Mouse (Mus musculus) thymus, adult 18-20 months (tissue): ENCODE results near the gene Focad.
A peak's percentile ranks its signal among the peaks of the same experiment; 100 is the strongest.

ENCODE experiments used
- DNase-seq, 2 experiments: peaks; one replicate each; pipeline ENCODE4 v3.0.0; 2022; ENCODE audit warnings: mixed read lengths in 2 of 2

Focad gene

DNA sequence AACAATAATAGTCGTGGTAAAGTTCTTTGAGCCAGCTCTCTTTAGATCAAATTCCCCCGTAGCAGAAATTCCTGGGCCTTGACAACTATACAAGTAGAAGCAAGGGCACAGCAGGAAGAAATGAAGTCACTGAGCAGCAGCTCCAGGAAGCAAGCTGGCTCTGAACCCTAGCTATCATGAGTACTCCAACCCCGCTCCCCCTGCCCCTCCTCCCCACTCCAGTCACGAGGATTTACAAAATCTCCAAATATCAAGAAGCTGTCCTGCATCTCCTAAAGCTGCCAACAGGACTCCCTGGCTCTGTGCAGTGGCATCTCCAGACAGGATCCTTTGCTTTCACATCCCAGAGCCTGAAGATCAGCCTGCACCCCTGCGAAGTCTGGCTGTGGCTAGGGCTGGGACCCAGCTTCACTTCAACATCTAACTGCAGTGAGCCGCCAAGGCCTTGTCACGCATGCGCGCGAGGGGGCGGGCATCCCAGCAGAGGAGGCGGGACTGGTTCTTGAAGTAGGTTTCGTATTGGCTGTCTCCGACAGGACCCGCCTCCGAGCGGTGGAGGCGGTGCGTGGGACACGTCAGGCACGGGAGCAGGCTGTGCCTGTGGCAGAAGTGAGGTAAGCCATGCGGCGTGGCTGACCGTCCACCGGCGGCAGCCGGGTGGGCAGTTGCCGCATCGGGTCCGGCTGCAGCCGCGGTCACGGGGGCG lies at the start of gene Focad:
Focad (plus strand) TSS at position 568 of the 706 bp plus-strand sequence.
- peak; percentile 98 to 99 for DNase-seq

DNA sequence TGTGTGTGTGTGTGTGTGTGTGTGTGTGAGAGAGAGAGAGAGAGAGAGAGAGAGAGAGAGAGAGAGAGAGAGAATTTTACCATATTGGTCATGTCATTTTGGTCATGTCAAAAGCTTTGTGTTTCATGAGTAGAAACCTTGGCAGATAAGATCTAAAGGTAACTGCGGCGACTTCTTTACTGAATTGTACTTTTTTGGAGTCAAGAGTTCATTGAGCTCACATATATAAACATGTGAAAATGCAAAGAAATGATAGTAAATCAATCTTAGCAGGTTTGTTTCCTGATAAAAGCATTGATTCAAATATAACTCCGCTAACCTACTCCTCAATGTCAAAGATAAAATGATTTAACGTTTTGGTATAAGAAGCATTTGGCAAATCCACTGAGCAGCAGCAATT lies 49.3 kb upstream of the Focad start:
- DNase-seq, result no peak

DNA sequence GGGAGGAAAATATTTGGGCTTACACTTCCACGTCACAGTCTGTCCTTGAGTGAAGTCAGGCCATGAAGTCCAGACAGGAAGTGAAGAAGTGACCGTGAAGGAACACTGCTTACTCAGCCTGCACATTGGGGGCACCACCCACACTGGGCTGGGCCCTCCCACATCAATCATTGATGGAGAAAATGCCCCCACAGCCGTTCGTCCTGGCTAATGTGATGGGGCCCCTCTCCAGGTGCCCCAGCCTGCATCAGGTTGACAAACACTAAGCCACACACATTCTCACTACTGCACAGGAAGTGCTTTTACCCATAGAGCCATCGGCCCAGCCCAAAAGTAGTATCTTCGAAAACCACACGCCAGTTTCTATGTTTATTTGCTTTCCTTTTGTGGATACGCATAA lies 48.1 kb upstream of the Focad start:
- peak; percentile 9 to 37 for DNase-seq

DNA sequence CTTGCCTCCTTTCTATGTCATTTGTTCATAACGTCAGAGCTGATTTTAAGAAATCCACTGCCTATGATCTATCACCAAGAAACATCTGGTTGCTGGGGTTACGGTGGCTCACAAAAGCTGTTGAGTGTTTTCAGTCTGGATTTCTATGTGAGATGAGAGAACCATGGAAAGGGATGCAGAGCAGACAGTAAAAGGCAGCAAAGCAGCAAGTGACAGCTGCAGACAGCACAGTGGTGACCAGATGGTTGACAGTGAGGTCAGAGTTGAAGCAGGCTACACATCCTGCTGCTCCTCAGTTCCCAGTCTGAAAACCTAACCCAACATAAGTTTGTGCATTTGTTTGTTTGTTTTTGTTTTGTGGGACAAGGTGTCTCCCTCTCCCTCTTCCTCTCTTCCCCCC lies 19.0 kb upstream of the Focad start:
- DNase-seq, result no peak

DNA sequence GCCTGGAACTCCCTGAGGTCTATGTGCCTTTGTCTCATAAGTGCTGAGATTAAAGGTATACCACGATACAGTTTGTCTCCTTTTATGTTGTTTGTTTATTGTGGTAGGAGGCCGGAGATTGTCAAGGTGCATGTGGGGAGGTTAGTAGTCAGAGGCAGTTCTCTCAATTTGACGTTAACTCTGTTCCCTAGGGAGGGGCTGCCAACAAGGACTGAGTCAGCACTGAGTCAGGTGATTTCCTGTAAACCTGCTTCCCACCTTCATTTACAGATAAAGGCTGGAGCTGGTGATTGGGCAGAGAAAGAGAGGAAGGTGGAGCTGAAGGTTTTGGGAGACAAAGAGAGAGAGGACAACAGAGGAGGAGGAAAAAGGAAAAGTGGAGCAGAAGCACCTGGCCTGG lies 15.4 kb upstream of the Focad start:
- DNase-seq, result no peak

DNA sequence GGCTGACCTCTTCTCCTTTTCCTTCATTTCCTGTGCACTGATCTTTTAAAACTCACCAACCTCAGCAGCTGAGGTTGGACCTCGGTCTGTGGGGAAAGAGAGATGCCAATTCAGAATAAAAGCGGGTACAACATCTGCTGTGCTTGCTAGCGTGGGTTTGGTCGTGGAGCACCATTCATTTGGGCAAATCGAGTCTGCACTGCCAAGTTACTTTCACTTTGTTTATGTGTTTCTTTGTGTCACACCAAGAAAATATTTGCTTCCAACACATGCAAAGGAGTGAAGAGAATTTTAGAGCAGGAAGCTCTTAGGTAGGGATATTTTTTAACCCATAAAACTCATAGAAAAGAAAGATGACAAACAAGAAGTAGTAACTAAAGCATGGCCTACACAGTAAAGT lies 13.0 kb upstream of the Focad start:
- DNase-seq, result no peak

DNA sequence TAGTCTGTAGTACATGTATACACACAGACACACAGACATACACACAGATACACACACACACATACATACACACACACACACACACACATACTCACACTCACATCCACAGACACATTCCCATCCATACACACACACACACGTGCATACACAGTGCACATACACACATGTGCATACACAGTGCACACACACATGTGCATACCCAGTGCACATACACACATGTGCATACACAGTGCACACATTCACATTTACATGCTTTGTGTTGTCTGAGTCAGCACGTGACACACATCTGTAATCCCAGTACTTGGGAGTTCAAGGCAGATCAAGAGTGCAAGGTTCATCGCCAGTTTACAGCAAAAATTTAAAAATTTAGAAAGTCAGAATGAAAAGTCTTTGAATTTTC lies 12.5 kb upstream of the Focad start:
- DNase-seq, result no peak

DNA sequence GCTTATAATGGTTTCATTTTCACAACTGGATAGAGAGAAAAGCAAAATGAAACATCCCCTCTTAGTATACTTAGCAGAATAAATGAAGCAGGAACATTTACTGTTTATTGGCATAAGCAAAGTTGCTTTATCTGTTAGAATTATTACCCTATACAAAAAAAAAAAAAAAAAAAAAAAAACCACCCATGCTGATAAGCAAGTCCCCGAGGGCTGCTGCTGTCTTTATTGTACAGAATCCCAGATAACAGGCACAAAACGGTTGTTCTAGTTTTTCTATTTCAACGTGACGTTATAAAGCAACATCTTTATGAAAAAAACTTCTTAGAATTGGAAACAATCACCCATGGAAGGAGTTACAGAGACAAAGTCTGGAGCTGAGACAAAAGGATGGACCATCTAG lies 12.0 kb upstream of the Focad start:
- DNase-seq, result no peak

DNA sequence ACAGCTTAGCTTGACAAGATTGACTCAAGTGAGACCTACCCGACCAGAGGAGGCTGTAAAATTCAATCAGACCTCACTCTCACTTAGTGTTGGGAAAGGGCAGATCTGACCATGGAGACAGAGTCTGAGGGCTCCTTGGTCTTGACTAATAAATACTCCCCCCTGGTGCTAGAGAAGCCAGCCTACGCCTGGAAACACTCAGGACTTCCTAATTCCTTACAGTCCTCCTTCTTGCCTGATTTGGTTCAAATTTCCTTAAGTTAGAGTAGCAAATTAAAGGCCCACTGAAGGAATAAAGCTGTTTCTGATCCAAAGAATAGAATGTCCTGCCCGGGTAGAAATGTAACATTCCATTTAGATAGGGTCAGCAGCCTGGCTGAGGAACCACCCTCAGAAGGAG lies 10.6 kb upstream of the Focad start:
- DNase-seq, result no peak

DNA sequence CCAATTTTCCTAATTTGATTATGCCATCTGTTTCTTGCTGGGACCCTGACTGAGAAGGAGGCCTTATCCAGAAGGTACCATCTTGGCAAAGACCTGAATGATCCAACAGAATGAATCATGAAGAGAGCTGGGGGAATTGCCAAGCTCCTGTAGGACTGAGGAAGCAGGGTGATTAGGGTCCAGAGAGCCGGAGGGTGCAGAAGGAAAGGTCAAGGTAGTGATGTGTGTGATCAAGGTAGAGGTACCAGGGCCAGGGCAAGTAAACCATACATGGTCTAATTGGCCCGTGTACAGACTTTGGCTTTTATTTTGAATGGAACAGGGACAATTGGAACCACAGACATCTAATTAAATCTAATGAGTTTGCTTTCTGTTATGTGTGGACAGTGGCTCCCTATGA lies 4.1 kb upstream of the Focad start:
- DNase-seq, result no peak

DNA sequence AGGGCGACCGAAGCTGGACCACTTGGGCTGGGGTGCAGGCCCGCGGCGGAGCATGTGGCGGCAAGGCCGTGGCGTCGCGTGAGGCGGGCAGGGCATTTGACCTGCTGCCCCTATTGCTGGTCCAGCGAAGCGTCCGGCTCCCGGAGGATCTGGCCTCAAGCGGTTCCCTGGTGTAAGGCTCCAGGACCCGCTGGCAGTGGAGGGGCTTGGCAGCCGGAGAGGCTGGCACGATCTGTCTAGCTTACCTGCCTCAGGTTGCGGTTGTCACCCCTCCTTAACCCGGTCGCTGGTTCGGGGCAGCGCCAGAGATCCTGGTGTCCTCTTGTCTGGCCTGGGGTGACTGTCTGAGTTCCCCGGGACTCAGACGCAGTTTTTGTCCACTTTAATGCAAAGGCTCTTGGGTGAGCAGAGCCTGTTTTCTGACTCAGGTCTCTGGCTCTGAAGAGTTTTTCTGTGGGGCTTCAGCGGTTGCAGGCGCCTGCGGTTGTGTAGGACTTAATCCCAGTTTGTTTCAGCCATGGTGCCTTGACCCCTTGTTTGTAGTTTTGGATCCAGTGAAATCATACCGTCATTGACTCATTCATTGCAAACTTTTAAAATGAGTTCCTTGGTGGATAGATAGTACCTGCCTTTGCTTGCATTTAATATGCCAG lies 465 bp downstream of the Focad start:
- DNase-seq, result no peak

DNA sequence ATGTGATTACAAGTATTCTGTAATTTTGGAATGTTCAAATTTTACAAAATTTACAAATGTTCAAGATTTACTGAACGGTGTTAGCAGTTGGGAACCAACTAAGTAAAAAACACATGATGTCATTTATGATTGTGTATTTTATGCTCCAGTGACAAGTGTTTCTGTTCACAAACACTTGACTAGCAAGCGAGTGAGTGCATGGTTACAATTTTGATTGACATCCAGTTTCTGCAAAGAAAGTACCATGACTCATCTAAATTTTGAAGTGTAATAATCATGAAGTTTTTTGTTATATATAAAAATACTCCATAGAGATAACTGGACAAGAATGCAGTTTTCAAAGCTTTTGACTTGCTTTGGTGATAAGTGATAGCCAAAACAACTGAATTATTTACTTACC lies 1.3 kb downstream of the Focad start:
- DNase-seq, result no peak

DNA sequence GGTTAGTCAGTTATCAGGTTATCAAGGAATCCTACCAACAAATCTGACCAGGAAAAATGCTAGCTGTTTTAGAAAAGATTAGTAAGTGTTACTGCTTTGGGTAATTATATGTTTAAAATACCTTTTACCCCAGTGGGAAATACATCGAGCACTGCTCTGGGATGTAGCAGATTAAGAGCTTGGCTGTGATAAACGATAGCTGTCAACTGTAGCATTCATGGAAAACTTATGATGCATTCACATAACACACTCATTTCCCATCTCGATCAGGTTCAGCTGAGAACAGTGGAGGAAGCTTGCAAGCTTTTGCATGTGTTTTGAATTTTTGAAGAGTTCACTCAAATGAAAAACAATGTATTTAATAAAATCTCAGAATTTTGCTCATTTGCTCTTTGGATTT lies 14.2 kb downstream of the Focad start:
- DNase-seq, result no peak

DNA sequence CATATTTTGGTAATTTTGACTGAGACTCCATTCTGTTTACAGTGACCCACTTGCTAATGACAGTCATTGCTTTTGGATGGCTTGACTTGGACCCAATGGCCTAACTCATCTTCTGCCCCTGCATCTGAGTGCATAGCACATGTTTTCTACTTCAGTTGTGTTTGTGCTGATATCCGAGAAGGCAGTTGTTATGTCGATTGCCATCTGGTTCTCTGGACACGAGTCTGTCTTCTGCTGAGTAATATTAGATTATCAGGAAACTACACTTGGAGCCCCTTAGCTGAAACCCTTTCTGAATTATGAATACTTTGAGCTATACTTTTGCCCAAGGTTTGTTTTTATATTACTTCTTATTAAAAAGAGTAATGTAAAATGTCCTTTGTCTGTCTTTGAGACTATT lies 22.9 kb downstream of the Focad start:
- DNase-seq, result no peak

DNA sequence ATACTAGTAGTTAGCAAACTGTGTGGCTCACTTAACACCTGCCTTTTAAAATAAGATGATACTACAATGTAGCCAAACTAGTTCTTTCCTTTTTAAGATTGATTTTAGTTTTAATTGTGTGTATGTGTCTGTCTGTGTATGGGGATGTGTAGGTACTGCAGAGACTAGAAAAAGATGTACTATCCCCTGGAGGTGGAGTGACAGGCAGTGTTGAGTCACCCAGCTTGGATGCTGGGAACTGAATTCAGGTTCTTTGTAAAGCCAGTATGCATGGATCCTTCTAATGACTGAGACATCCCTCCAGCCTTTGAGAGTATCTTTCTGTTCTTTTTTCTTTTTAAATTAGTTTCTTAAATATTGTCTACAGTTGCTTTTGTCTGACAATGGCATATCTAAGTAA lies 23.5 kb downstream of the Focad start:
- no peak for DNase-seq

DNA sequence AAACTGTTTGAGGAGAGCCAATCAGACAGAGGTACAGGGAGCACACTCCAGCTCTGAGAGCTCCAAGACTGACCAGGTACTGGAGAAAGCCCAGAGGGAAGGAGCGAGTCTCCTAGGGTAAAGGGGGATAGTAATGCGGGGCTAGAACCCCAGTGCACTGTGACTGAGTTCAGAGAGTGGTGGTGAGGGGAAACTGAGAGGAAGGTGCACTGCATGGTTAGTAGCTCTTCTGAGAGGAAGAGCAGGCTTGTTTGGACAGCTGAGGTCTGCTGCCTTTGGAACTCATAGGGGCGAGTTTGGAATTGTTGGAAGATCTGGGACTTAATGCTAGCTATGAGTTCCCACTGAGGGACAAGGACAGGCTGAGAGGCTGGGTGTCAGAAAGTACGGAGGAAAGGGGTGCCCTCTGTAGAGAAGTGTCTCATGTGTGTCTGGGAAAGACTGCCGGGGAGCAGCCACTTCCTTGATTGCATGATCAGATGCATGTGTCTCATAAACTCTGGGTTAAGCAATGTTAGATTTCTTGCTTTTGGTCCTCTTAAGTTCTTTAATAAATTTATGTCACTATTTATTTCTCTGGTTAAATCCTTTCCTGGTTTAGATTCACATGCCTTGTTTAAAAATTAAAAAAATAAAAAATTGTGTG lies 24.4 kb downstream of the Focad start:
- DNase-seq, result peak in 1 of 2 experiments; percentile 11

DNA sequence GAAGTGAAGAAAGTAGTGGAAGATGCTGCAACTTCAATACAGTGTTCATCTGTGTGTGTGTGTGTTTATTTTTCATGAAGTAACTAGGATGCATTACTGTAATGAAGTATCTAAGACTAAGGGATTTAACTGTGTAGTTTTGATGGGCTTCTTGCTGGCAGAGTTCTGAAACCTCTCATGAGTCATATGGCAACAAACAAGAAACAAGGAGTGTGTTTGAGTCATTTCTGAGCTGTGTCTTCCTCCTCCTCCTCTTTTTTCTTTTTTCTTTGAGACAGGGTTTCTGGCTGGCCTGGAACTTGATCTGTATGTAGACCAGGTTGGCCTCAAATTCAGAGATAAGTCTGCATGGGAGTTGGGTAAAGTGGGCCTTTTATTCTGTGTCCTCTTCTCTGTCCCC lies 25.7 kb downstream of the Focad start:
- DNase-seq, result no peak

DNA sequence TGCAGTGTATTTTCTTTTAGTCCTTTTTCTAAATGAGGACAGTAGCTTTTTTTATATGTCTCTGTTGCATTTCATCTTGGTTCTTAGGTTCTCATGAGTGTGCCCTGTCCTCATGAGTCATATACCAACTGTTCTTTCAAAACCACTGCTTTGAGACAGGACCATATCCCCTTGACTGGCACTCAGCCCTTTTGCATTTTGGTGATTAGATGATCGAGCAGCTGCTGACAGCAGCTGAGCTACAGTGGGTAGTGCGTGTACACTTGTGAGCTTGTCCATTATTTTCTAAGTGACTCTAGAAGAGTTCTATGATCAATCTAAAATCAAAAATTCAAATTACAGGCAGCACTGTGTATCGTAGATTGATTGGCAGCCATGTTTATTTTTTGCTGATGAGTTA lies 28.0 kb downstream of the Focad start:
- no peak for DNase-seq

DNA sequence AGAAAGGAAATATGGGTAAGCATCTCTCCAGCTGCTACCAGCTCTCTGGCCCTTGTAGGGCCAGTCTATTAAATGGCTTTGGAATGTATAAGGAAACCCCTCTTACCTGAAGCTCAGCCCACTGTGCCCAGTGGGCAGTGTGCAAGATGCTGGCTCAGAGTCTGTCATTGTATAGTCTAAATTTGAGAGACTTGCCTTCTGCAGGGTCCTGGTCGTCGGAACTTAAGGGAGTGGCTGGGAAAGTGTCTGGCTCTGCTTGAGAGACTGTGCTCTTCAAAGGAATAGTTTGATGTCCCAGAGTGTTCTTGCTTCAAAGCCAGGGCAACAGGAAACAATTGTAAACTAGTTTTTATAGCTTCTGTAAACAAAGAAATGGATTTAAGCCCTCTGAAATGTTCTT lies 41.5 kb downstream of the Focad start:
- no peak for DNase-seq

DNA sequence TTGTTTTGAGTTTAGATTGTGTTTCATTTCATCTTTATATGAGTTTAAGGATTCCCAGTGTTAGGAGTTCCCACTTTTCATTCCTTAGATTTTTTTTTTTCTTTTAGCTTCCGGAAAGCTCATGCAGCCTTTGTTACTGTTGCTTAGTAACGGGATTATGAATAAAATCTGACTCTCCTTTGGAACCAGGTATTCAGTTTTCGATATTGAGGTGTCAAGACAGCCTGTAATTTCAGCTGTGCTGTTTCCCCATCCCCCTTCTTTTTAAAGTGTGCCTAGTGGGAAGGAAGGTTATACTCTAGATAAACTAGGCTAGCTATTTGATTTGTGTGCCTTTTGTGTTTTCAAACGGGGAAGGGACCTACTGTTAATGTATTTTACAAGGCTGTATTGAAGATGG lies 42.1 kb downstream of the Focad start:
- DNase-seq, result no peak

DNA sequence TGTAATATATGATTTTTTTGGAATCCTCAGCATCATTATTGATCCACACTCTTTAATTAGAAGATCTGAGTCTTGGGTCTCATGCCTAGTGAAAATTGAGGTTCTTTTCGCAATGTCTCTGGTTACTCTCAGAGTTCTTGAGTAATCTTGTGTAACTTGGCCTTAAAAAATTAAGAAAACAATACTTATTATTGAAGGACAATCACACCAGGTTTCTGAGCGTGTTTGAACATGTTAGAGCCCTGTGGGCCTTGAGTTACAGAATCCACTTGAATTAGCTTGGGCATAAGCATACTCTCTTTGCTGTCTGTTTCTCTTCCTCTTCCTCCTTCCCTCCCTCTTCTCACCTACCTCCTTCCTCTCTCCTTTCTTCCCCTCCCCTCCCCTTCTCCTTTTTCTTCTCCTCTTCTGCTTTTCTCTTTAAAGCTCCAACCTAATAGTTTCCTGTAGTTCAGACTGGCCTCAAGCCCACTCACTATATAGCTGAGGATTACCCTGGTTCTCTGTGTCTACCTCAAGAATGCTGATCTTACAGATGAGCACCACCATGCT lies 44.0 kb downstream of the Focad start:
- DNase-seq, result no peak

DNA sequence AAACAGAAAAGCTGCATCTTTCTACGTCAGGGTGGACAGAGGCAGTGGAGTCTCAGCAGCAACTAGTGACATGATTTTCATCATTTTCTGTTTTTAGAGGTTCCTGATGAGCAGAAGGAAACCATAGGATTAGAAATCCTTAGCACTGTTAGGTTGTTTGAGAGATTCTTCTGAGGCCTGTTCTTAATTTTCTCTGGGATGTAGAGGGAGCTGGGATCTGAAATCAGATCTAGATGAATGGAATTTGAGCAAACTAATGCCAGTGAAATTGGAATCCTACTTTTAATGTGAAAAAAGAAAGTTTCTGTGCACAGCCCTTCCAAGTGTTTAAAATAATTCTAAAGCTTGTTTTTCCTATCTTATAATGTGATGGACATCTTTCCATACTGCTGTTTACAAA lies 55.0 kb downstream of the Focad start:
- no peak for DNase-seq

DNA sequence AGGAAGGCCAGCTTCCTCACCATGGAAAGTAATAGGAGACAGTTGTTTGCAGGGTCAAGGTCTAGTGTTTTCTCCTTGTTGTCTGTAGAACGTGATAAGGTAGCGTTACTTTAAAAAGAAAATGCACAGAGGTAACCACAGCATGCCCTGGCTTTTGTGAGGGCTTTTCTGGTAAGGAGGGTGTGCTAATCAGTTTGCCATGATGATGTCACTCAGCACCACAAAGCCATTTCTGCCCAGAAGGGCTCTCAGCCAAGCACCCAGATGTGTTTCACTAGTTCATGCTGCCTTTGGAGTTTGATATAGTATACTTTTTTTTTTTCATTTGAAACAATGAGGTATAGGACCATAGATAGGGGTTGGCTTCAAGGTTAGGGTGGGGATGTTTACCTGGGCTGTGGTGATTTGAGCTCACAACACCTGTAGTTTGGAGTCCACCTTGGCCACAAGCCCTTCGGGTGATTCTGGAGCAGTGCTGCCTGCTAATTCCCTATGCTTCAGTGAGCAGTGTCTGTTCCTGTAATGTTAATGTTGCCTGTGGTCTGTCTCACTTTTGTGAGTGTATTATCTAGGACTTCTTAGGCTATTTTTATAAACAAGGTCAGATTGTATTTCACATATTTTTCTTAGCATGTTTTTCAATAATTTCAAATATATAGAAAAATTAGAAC lies 61.2 kb downstream of the Focad start:
- DNase-seq, result no peak

DNA sequence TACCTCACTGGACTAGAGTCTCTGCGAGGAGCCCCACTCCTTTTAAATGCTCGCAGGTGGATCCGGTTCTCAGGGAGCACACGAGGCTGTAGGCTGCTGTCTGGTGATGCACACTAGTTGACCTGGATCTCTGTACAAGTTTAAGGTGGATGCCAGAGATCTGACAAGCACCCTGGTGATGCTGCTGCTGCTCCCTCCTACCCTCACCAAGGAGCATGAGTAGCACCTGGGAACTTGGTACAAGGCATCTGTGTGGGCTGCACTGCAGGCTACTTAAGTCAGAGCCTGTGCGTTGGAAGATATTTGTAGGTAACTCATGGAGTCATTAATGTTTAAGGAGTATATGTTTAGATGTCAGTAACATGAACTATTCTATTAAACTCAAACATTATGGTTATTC lies 62.5 kb downstream of the Focad start:
- no peak for DNase-seq
